Mouse (Mus musculus) brain, embryonic 14.5 days (tissue): ENCODE measurements around the gene Cacna1d.

Experiments used
- CTCF ChIP-seq: fragments of 200-500 bp; IDR thresholded peaks from 2 replicates; pipeline ENCODE4 v1.5.1; 2012; ENCODE audit warnings: inconsistent platforms, mild to moderate bottlenecking, moderate library complexity, borderline replicate concordance; ENCODE audit not compliant: insufficient read depth, insufficient read length; ENCODE audit errors: extremely low read depth
- POLR2A ChIP-seq: fragments of 200-500 bp; IDR thresholded peaks from 2 replicates; pipeline ENCODE4 v1.6.1; 2012; ENCODE audit warnings: mild to moderate bottlenecking, inconsistent platforms, borderline replicate concordance; ENCODE audit not compliant: poor library complexity, insufficient read depth, insufficient read length, severe bottlenecking; ENCODE audit errors: extremely low read depth

- TF ChIP-seq POLR2A: no peak
- TF ChIP-seq CTCF: no peak
Measured at GRCm38 (mm10) chr14:30041836-30042235, 449.4 kb downstream of the Cacna1d start.
